Mouse (Mus musculus) lung, postnatal 25 days (tissue): ENCODE results near the gene Pard3b.

ENCODE experiments used
- DNase-seq: peaks from one replicate; pipeline ENCODE4 v3.0.0; 2022; ENCODE audit warnings: low spot score

Gene Pard3b

GRCm38 (mm10) chr1:62398261-62398660 is 759.6 kb downstream of the Pard3b start:
- DNase-seq, result no peak

DNA sequence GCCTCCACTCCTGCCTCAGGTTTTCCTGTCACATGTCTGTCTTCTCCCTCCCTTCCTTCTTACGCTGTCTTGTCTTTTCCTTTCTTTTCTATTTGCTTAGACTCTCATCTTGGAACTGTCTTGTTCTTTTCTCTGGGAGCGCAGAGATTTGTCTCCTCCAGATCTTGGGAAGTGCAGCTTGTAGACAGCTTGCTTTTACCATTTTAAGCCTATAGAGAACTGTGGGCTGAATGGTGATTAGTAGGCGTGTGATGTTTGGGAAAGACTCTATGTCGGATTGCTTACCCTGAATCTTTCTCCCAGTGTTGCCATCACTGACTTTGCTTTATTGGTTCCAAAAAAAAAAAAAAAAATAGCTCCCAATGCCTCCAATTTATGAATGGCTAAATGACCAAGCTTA is 760.1 kb downstream of the Pard3b start:
- no peak for DNase-seq

DNA sequence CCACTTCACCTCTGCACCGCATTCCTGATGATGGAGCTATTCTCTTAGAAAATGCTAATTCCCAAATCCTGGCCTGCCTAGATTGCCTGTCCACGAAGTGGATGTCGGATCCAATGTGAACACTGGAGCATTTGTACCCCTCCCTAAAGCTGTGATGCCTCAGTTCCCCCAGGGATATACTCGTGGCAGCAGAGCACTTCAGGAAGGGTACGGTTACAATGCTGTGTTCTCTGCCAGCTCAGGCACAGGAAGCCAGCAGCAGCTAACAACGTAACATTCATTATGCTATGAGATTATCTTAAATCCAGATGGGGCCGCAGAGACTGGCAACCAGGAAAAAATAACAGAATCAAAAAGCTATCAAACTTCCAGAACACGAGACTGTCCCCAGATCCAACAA is 766.4 kb downstream of the Pard3b start:
- no peak for DNase-seq

GRCm38 (mm10) chr1:62411368-62411767 is 772.7 kb downstream of the Pard3b start:
- DNase-seq, result no peak

- no peak for DNase-seq
These were observed 773.4 kb downstream of the Pard3b start for GRCm38 (mm10) chr1:62412019-62412418.

GRCm38 (mm10) chr1:62412988-62413387 is 774.4 kb downstream of the Pard3b start:
- no peak for DNase-seq

GRCm38 (mm10) chr1:62414521-62414920 is 775.9 kb downstream of the Pard3b start:
- DNase-seq, result no peak

GRCm38 (mm10) chr1:62416627-62417374 is 778.2 kb downstream of the Pard3b start:
- DNase-seq, result no peak

DNA sequence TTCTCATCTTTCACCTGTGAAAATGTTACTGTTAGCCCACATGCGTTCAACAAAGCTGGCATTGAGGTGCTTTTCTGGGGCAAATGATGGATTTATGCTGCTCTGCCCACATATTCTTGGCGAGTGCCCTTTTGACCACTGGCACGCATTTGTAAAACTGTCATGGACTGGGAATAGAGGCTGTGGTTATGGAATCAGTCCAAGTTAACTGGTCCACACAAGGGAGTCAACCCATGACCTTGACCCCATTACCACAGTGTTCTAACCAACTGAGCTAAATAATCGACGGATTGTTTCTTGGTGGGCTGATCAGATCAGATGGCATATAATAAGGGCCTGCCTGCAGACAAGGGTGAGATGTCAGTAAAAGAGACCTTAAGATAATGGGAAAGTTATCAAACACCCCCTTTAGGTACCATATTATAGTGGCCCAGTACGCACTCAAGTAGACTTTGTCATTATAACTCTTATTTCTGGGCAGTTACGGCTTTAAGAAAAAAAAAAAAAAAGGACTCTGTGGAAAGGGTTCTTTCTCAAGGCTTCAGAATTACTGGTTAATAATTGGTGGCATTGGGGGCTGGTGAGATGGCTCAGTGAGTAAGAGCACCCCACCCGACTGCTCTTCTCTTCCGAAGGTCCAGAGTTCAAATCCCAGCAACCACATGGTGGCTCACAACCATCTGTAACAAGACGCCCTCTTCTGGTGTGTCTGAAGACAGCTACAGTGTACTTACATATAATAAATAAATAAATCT is 784.4 kb downstream of the Pard3b start:
- DNase-seq, result no peak

- no peak for DNase-seq
These were observed 786.7 kb downstream of the Pard3b start for GRCm38 (mm10) chr1:62425369-62425768.

GRCm38 (mm10) chr1:62428736-62429135 is 790.1 kb downstream of the Pard3b start:
- DNase-seq, result no peak

DNA sequence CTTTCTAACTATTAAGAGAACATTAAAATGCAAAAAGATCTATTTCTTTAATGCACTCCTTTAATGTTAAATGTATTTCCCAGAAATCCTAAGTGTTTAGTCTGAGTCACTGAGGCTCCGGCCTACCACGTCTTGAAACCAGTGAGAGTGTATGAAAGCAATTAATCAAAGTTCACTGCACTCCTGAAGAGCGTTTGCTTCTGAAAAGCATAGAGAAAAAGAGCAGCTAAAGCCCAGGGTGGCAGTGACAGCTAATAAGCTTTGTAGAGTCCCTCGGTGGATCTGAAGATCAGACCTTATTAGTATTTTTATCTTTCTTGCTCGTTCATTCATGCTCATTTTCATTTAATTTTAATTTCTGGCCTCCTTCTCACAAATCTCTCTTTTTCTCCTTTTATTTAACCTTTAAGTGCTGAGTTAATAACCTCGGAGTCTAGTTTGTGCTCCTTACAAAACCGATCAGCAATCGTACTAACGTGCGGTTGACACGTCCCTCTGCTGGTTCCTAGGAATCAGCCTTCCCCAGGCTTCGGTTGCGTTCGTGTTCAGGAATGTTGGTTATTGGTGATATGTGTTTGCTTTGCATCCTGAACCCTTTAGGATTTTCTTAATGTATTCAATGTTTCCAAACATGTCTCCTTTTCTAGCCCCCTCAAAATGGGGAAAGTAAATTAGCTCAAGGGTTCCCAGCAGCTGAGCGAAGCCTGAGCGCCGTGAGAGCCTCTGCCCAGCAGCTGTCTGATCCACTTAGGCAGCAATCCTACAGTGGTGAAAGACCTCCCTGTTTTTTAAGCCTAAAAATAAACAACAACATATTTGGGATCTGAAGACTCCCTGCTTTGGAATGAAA is 790.9 kb downstream of the Pard3b start:
- no peak for DNase-seq

- DNase-seq, result no peak
These were observed 792.4 kb downstream of the Pard3b start for GRCm38 (mm10) chr1:62431054-62431453.

DNA sequence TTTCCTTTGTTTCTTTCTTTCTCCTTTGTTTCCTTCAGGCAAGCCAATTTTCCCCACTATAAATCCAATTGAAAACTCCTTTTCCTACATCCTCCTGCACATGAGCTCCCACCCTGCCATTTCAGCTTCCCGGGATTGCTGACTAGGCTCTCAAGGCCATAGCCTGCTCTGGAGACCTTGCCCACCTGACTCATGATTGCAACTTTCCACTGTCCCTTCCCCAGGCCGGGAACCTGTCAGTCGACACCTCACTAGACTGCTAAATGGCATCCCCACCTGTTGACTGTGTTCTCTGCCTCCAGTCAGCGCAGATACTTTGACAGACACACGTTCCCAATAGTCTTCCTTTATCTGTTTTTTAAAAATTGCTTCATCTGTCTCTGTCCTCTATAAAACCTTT is 795.3 kb downstream of the Pard3b start:
- no peak for DNase-seq

- DNase-seq, result no peak
These were observed 797.2 kb downstream of the Pard3b start for GRCm38 (mm10) chr1:62435844-62436243.

- no peak for DNase-seq
These were observed 797.7 kb downstream of the Pard3b start for GRCm38 (mm10) chr1:62436304-62436703.

- no peak for DNase-seq
These were observed 798.9 kb downstream of the Pard3b start for GRCm38 (mm10) chr1:62437493-62437892.

GRCm38 (mm10) chr1:62444406-62444805 is 805.8 kb downstream of the Pard3b start:
- no peak for DNase-seq

DNA sequence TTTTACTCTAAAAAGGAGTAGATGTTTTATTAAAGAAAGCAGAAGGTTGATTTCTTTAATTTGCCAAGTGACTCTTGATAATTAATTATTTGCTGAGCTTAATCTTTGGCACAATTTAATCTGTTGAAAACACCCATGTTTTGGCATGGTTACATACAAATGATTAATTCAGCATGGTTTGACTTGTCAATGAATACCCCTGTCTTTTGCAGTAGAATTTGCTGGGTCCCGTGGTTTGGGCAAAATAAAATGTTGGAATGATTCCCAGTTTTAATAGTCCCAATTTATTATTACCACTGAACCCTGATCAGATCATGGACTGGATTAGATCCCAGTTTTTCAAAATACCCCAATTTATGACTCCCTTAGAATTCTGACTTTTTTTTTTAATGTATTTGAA is 808.2 kb downstream of the Pard3b start:
- DNase-seq, result no peak

DNA sequence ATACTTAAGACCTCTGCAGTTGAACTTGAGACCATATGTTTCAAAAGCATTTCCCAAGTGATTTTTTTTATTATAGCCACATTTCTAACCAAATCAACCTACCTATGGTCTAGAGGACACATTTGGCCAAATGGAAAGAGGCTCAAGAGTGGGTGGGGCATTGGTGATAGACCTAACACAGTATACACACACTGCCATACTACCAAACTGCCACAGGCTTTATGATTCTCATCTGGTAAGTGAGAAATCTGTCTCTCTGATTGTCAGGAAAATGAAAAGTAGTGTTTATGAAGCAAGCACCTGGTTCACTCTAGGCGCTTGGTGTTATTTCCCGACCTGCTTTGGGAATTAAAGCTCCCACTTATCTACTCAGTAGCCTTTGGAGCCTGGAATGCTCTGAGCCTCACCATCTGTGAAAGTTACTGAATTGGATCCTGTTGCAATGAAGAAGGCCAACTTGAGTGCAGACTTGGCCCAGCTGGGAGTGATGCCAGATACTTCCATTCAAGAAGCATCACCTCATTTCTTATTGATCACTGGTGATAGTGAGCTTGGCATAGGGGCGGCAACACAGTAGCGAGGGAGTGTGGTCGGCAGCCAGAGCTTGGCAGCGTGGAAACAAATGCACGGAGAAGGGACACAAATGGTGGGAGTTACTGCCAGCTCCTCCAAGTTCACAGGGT is 810.7 kb downstream of the Pard3b start:
- no peak for DNase-seq

- no peak for DNase-seq
These were observed 826.9 kb downstream of the Pard3b start for GRCm38 (mm10) chr1:62465536-62465935.

DNA sequence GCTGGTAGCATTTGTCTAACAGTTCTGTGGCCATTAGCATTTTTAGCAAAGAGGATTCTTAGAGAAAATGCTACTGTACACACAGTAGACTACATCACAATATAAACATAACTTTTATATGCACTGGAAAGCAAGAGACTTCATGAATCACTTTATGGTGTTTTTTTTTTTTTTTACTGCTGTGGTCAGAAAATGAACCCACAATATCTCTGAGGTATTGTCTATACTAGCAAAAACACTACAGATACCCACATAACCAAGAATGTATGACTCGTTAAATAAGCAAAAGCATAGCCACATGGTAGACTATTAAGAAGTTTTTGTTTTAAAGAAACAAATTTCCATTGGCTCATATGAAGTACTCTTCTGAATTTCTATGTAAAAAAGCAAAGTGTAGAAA is 827.9 kb downstream of the Pard3b start:
- DNase-seq, result no peak
